Mouse (Mus musculus): ENCODE measurements around the gene Htr2a. TPM values are rescaled to one million over a fixed set of nuclear protein-coding genes. Genes with fewer than 3 reads are reported as not detected.

The Htr2a gene
- polyA plus RNA-seq (2012; rRNA removed) = 0.40 and 0.53 TPM in 2 replicates

DNA sequence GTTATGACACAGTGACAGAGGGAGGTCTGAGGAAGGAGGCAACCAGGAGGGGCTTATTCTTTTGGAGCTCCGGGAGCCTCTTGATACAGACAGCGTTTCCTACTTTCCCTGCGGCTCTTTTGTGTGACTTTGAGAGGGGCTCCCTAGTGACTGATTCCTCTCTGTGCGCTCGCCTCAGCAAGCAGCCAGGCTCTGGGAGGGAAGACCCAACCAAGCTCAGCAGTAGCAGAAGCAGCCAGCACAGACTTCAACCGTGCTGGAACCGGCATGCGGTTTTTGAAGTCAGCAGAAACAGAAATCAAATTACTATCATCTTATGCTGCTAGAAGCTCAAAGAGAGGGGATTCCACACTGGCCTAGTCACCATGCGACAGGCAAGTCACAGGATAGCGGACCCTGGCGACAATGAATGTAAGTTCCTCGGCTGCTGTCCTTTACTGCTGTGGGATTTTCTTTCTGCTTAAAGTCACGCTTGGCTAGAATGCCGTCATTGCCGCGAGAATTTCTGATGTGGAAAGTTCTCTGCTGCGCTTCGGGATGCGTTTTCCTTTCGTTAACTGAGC, at the start of gene Htr2a:
TSS of gene Htr2a (plus strand) at position 22 of the 563 bp plus-strand sequence.

DNA sequence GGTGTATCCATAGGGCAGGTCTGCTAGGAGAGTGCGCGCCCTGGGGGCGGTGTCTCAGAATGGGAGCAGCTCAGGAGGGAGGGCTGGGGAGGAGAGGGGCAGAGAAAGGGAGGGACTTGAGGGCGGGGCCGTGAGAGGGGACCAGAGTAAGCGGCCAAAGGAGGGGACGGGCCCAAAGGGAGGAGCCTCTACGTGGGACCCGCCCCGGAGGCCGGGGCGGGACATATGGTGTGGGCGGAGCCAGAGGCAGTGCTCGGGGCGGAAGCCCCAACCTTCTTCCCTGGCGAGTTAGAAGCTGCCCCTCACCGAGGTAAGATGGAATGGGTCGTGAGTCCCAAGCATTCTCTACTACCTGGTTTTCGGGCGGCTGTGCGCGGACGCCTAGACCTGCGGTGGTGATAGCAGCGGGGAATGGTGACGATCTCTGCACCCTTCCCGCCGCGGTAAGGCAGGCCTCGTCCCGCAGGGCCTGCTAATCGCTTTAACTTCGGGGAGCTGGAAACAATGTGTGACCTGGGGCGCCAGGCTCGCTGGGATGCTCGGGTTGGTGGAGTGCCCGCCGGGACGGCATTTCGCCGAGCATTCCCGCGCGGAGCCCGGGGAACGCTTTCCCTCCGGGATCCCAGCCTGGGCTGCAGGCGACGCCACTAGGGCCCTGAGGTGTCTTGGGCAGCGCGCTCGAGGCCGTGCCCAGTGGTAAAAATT, 91.6 kb downstream of the Htr2a start, which contains the start of gene Esd:
TSS of gene Esd (plus strand) at position 219 of the 705 bp plus-strand sequence.

Other genes with a start within 250 kb of the Htr2a start
- gene Esd, start 91.5 kb downstream of the Htr2a start, polyA plus RNA-seq (2012; rRNA removed) = 25.2 and 40.6 TPM in 2 replicates